Mouse (Mus musculus) kidney, embryonic 14.5 days (tissue): ENCODE results near the gene Pmepa1. TPM values are rescaled to one million over a fixed set of nuclear protein-coding genes. Genes with fewer than 3 reads are reported as not detected.
A peak's percentile ranks its signal among the peaks of the same experiment; 100 is the strongest.

Experiments
- ATAC-seq: fragments of 200-750 bp; cut with Nextera tagmentation; 2 replicates; pipeline ENCODE4 v1.8.0; 2017; ENCODE audit warnings: moderate number of reproducible peaks, mild to moderate bottlenecking, moderate TSS enrichment, moderate library complexity; ENCODE audit not compliant: low FRiP score, low TSS enrichment
- H3K27ac ChIP-seq: fragments of 300-500 bp; sonication (generic); 2 replicates; pipeline ENCODE4 v1.5.1; 2014; ENCODE audit warnings: low read depth, mild to moderate bottlenecking, low read length, moderate library complexity, mixed read lengths
- H3K27me3 ChIP-seq: fragments of 300-500 bp; sonication (generic); 2 replicates; pipeline ENCODE4 v1.6.1; 2014; ENCODE audit warnings: mild to moderate bottlenecking, low read length; ENCODE audit not compliant: control insufficient read depth, insufficient read depth
- H3K36me3 ChIP-seq: fragments of 300-500 bp; sonication (generic); 2 replicates; pipeline ENCODE4 v1.6.1; 2014; ENCODE audit warnings: low read length, mixed read lengths; ENCODE audit not compliant: control insufficient read depth, insufficient read depth
- H3K4me1 ChIP-seq: fragments of 300-500 bp; sonication (generic); 2 replicates; pipeline ENCODE4 v1.6.1; 2014; ENCODE audit warnings: low read length, mixed read lengths; ENCODE audit not compliant: control insufficient read depth, insufficient read depth
- H3K4me2 ChIP-seq: fragments of 300-500 bp; sonication (generic); replicated peaks from 2 replicates; pipeline ENCODE4 v1.6.1; 2014; ENCODE audit warnings: low read depth, mild to moderate bottlenecking, low read length
- H3K4me3 ChIP-seq: fragments of 300-500 bp; sonication (generic); 2 replicates; pipeline ENCODE4 v1.5.1; 2014; ENCODE audit warnings: mild to moderate bottlenecking, low read length
- H3K9ac ChIP-seq: fragments of 300-500 bp; sonication (generic); 2 replicates; pipeline ENCODE4 v1.6.1; 2014; ENCODE audit warnings: low read depth, mild to moderate bottlenecking, low read length, moderate library complexity
- H3K9me3 ChIP-seq: fragments of 300-500 bp; sonication (generic); 2 replicates; pipeline ENCODE4 v1.6.1; 2016; ENCODE audit warnings: low read length; ENCODE audit not compliant: control insufficient read depth
- WGBS: fragments of 180-500 bp; shearing (Covaris S2); extraction: QIAGEN DNeasy Blood & Tissue Kit; methylation state at CpG from one replicate; pipeline ENCODE4 v1.1.7; 2014; 5-methylcytosine and 5-hydroxymethylcytosine counted together
- polyA plus RNA-seq: library from polyadenylated mRNA; unstranded; fragments of >200 nt; fragmentation: Nextera tagmentation; extraction: Ambion mirVana; gene quantifications from 2 replicates; pipeline ENCODE4 v1.2.1, GENCODE M21; 2014

Gene Pmepa1
- polyA plus RNA-seq, 1 experiment from 2014 or later, result 4.9 TPM

DNA sequence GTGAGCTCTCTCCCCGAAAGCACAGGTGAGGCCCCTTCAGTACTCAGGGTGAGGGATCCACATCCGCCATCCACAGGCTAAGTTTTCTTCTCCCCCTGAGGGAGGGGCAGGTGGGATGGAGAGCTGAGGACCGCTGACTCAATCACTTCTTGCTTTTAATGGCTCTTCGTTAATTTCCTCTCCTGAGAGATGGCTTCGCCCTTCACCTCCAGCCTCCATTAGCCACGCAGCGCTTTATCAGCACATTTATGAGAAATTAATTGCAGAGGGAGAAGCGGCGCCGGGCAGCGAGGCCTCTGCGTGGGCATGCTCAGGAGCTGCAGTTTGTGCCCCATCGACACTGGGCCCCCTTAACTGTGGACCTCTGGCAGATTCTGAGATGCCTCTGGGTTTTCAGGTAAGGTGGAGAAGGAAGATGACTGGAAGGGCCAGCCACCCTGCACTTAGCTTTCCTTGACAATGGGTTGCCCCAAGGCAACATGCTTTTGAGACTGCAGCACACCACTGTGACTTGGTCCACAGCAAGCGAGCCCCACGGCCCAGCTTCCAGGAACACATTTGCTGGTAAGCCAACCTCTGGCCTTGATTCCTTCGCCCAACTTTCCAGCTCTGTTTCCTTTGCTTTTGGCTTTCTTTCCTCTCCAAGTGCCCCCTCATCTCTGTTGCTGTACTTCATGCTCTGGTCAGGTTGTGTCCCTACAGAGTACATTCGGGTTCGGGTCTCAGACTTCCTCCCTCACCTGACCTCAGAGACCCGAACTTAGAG, 73.2 kb downstream of the Pmepa1 start:
- Histone ChIP-seq H3K4me1 (no peaks in the 10 kb centered on the region), H3K4me3 (no peak overlapping the region), H3K27ac (no peak overlapping the region), H3K36me3 (no peaks in the 10 kb centered on the region), H3K9me3 (no peaks in the 10 kb centered on the region), H3K27me3 (no peaks in the 10 kb centered on the region), H3K4me2 (no peak overlapping the region), H3K9ac (no peak overlapping the region)
- ATAC-seq, result no peak
- 76% methylated on average over 19 of the region's 19 CpGs for WGBS

DNA sequence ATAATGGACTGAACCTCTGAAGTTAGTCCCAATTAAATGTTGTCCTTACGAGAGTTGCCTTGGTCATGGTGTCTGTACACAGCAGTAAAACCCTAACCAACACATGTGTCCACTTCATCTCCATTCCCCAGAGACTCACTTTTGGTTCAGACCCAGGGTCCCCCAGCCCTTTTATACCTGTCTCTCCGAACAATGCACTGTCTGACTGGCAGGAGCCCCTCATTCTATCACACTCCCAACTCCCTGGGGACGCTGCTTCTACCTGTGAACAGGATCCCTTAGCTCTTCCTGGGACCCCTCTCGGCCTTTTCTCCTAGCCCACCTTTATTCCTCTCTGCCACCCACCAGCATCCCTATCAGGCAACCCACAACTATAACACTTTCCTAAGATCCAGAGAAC, 81.5 kb downstream of the Pmepa1 start:
- H3K27me3 ChIP-seq, result no peaks in the 10 kb centered on the region
- H3K27ac ChIP-seq, result no peak overlapping the region
- H3K4me2 ChIP-seq, result no peak overlapping the region
- 87% methylated on average over 4 of the region's 4 CpGs for WGBS
- no peaks in the 10 kb centered on the region for H3K36me3 ChIP-seq
- no peak overlapping the region for H3K9ac ChIP-seq
- H3K4me1 ChIP-seq, result no peaks in the 10 kb centered on the region
- ATAC-seq, result no peak
- H3K9me3 ChIP-seq, result no peaks in the 10 kb centered on the region
- no peak overlapping the region for H3K4me3 ChIP-seq

DNA sequence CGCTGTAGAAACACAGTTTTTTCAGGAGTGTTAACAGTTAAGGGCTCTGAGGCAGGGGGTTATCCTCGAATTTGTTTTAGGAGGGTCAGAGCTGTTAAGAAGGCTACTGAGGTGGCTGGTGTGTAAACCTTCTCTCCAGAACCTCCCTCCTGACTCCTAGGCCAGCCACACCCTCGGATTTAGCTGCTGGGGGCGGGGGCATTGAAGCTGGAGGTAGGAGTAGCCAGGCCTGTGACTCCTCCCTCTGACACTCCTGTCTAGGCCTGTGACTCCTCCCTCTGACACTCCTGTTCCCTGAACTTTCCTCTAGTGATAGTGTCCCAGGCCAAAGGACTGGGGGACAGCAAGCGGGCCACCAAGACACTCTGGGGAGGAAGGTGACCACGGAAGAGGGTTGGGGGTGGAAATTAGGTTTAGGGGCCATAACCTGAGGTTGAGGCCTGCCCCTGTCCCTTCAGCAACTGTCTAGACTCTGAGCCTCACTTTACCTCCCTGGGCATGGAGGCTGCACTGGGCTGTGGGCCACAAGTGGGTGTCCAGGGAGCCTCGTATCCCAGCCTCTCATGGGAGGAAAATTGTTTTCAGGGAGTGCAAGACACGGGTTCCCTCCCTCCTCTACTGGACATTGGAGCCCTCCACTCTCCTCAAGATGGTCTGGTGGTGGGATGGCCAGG, 89.0 kb downstream of the Pmepa1 start:
- no peaks in the 10 kb centered on the region for H3K4me1 ChIP-seq
- no peak overlapping the region for H3K4me3 ChIP-seq
- no peaks in the 10 kb centered on the region for H3K36me3 ChIP-seq
- 34% methylated on average over 8 of the region's 8 CpGs for WGBS
- H3K27me3 ChIP-seq, result peaks cover 13% of the 10 kb centered on the region; the same call in 1 of the 2 replicates
- H3K9me3 ChIP-seq, result no peaks in the 10 kb centered on the region
- H3K9ac ChIP-seq, result no peak overlapping the region
- no peak overlapping the region for H3K4me2 ChIP-seq
- ATAC-seq, result no peak
- H3K27ac ChIP-seq, result no peak overlapping the region

DNA sequence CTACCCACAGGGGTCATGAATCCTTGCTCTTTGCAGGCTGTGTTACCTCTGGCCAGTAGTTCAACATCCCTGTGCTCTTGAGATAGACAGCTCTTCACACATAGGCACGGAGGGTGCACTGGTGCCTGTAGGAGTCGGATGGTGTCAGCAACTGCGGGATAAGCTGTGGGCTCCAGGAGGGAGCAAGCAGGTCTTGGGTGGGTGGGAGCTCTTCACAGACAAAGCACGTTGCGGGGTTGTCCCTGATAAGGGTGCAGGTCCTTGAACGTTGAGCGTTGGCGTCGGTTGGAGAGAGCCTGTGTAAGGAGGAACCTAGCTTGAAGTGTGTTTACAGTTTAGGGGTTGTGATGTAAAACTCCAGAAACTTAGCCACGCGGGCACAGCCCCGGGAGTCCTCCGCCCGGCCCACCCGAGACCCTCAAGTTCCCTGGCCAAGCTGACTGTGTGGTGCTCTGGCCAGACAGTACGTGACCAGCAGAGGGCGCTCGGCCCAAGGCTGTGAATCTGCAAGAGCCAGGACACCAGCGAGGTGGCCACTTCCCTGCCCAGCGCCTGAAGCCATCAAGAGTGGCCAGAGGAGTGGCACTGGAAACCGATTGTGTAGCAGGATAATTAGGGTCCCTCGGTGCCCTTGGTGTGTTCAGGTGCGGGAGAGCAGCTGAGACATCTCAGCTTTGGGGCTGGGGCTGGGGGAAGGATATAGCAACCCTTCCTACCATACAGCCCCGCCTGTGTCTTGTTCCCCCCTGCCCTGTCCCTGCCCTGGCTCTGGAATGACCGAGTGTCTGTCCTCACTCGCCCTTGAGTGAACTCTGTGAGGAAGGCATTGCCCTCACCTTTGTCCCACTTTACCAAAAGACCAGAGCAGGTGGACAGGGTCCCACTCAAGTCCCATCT, 90.0 kb downstream of the Pmepa1 start:
- Histone ChIP-seq H3K9me3 (no peaks in the 10 kb centered on the region), H3K4me2 (no peak overlapping the region), H3K4me3 (no peak overlapping the region), H3K9ac (no peak overlapping the region), H3K4me1 (no peaks in the 10 kb centered on the region; the same call in 1 of the 2 replicates), H3K36me3 (no peaks in the 10 kb centered on the region), H3K27ac (no peak overlapping the region), H3K27me3 (peaks cover 18% of the 10 kb centered on the region; the same call in 1 of the 2 replicates)
- WGBS, result 30% methylated on average over 26 of the region's 26 CpGs
- ATAC-seq, result peak; percentile 78

DNA sequence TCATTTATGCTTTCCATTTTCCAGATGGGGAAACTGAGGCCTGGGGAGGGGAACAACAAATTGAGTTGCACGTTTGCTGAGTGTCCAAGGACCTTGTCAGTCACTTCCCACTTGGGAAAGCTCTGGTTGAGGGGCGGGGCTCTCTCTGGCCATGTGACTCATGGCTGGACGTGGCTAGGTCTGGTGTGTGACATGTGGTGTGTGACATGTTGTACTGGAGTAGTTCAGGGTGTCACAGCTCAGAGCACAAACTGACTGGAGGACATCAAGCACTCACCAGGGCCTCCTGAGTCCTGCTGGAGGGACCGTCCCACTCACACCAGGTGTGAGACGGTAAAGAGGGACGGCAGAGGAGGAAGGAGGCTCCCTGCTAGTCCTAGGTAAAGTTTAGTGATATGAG, 91.1 kb downstream of the Pmepa1 start:
- H3K9ac ChIP-seq, result no peak overlapping the region
- H3K36me3 ChIP-seq, result no peaks in the 10 kb centered on the region
- H3K9me3 ChIP-seq, result no peaks in the 10 kb centered on the region
- H3K4me2 ChIP-seq, result no peak overlapping the region
- 67% methylated on average over 6 of the region's 6 CpGs for whole genome bisulfite sequencing
- no peak overlapping the region for H3K27ac ChIP-seq
- peaks cover 18% of the 10 kb centered on the region; the same call in 1 of the 2 replicates for H3K27me3 ChIP-seq
- peaks cover 4% of the 10 kb centered on the region; the same call in 1 of the 2 replicates for H3K4me1 ChIP-seq
- no peak for ATAC-seq
- no peak overlapping the region for H3K4me3 ChIP-seq

DNA sequence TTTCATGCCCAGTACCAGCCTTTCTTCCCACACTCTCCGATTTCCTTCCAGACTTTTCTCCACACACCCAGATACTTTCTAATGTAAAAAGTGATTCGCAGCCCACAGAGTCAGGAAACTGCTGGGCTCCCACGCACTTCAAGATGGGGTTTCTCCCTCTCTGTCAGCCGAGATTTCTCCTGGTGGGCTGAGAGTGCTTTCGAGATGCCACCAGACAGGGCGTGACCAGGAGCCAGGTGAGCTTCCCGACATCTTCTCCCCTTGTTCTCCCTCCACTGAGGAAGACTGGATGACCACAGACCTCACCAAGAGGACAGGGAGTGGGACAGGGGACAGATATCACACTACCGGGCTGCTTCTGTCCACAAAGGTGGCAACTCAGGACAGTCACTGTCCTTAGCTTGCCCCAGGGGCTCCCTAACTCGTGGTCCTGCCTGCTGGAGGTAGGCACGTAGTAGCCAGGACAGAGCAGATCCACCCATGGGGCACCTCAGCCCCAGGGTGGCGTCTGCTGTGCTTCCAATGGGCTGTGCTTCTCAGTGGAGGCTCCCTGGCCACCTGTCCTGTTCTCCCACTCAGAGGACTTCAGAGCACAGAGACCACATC, 91.8 kb downstream of the Pmepa1 start:
- 62% methylated on average over 11 of the region's 11 CpGs for WGBS
- ATAC-seq, result no peak
- H3K27me3 ChIP-seq, result peaks cover 24% of the 10 kb centered on the region

DNA sequence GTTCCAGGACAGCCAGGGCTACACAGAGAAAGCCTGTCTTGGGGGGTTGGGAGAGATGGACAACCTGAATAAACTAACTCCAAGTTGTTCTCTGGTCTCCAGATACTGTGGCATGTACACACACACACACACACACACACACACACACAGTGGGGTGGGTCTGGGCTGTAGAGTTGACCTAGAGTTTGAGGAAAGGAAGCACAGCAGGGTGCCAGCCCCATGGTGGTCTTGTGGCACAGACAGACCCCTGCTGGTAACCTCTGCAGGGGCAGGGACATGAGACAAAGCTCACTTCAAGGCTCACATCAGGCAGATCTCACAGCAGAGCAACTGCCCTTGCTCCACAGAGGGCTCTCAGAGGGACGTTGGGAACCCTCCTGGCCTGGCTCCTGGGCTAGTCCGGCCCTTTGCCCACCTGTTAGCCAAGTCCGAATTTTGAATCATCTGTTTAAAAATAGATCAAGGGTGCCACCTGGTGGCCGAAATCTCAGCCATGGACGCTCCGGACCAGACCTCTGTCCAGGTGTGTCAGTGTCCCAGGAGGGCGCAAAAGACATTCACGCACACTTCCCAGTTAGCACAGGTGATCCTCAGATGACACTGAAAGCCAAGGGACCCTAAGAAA, 92.4 kb downstream of the Pmepa1 start:
- Histone ChIP-seq H3K4me1 (peaks cover 4% of the 10 kb centered on the region; the same call in 1 of the 2 replicates), H3K27ac (no peak overlapping the region), H3K9me3 (no peaks in the 10 kb centered on the region), H3K4me3 (no peak overlapping the region), H3K36me3 (no peaks in the 10 kb centered on the region), H3K9ac (no peak overlapping the region), H3K4me2 (no peak overlapping the region), H3K27me3 (peaks cover 24% of the 10 kb centered on the region)
- WGBS, result 8% methylated on average over 8 of the region's 8 CpGs
- ATAC-seq, result peak; percentile 25; the same call in 1 of the 2 replicates

More for the DNA sequence above, 91.8 kb downstream of the Pmepa1 start:
- H3K9ac ChIP-seq, result no peak overlapping the region
- no peaks in the 10 kb centered on the region for H3K9me3 ChIP-seq
- peaks cover 4% of the 10 kb centered on the region; the same call in 1 of the 2 replicates for H3K4me1 ChIP-seq
- no peak overlapping the region for H3K27ac ChIP-seq
- no peaks in the 10 kb centered on the region for H3K36me3 ChIP-seq
- no peak overlapping the region for H3K4me3 ChIP-seq
- H3K4me2 ChIP-seq, result no peak overlapping the region

DNA sequence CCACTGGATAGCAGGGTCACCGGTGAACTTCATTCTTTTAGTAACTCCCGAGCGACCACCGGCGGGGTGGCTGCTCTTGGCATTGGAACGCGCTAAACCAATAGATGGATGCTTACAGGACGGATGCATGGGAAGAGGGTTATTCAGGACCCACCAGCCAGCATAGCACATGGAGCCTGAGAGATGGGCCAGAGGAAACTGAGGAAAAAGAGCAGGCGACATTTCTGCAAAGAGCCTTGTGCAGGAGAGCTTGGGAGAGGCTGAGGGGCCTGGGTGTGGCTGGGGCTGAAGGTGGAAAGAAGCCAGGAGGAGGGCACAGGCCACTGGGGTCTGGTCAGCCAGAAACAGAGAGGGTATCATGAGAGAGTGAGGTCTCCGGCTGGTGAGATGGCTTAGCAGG, 93.0 kb downstream of the Pmepa1 start:
- no peak overlapping the region for H3K27ac ChIP-seq
- peaks cover 24% of the 10 kb centered on the region for H3K27me3 ChIP-seq
- no peak for ATAC-seq

More for the DNA sequence above, 93.0 kb downstream of the Pmepa1 start:
- Histone ChIP-seq H3K9me3 (no peaks in the 10 kb centered on the region), H3K4me2 (no peak overlapping the region), H3K36me3 (no peaks in the 10 kb centered on the region), H3K4me1 (peaks cover 4% of the 10 kb centered on the region; the same call in 1 of the 2 replicates), H3K9ac (no peak overlapping the region), H3K4me3 (no peak overlapping the region)
- 96% methylated on average over 10 of the region's 10 CpGs for WGBS
